In the genomic region with DNA sequence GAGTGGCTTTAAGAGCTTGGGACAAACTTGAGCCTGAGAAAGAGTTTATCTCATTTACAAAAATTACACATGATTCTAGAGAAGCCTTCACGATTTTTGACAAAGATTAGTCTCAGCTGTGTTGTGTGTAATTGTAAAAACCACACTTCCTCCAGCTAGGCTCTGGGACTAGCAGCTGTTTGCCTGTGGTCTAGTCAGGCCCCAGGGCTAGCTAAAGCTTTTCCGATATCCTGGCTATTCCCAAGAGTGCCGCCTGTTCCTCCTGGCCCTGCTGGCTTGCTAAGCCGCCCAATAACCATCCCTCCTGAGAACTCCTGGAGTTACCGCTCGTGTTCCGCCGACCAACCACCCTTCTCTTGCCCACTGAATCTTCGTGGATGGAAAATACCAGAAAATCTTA, we compare ENCODE assay signal across 1 mouse cellular context.
TF ChIP-seq lines count a peak whose summit lies in the region.

No protein-coding gene starts in this region.

TF ChIP-seq in CH12.LX, 34 proteins besides CTCF, POLR2A, EP300 and RAD21:
- TF ChIP-seq MYC (IDR thresholded peaks at IDR 0.05; ENCODE audit: low read depth, low read length) (no peak), ETS1 (conservative IDR thresholded peaks at IDR 0.05; ENCODE audit: low read depth, low read length) (peak; percentile 64)
TF ChIP-seq in CH12.LX: peak in this region for 1.
